Mouse (Mus musculus) forebrain, embryonic 10.5 days (tissue): ENCODE data around the gene Taldo1. TPM values are rescaled to one million over a fixed set of nuclear protein-coding genes. Genes with fewer than 3 reads are reported as not detected.

ENCODE experiments used
- DNase-seq: peaks from one replicate; pipeline ENCODE4 v3.0.0-alpha.2; 2017; ENCODE audit warnings: low spot score; ENCODE audit errors: extremely low spot score
- H3K27ac ChIP-seq: fragments of 300-500 bp; sonication (generic); 2 replicates; pipeline ENCODE4 v1.5.1; 2016; ENCODE audit warnings: mild to moderate bottlenecking
- H3K27me3 ChIP-seq: fragments of 300-500 bp; sonication (generic); 2 replicates; pipeline ENCODE4 v1.6.1; 2016; ENCODE audit warnings: mild to moderate bottlenecking; ENCODE audit not compliant: poor library complexity, severe bottlenecking
- H3K36me3 ChIP-seq: fragments of 300-500 bp; sonication (generic); replicated peaks from 2 replicates; pipeline ENCODE4 v1.6.1; 2016; ENCODE audit warnings: mild to moderate bottlenecking, moderate library complexity
- H3K4me1 ChIP-seq: fragments of 300-500 bp; sonication (generic); 2 replicates; pipeline ENCODE4 v1.6.1; 2016
- H3K4me3 ChIP-seq: fragments of 300-500 bp; sonication (generic); 2 replicates; pipeline ENCODE4 v1.5.1; 2016; ENCODE audit warnings: mild to moderate bottlenecking, moderate library complexity
- H3K9me3 ChIP-seq: fragments of 300-500 bp; sonication (generic); 2 replicates; pipeline ENCODE4 v1.6.1; 2016; ENCODE audit warnings: mild to moderate bottlenecking, moderate library complexity
- WGBS: fragments of 180-500 bp; shearing (Covaris S2); methylation state at CpG from one replicate; pipeline ENCODE4 v1.1.7; 2016; 5-methylcytosine and 5-hydroxymethylcytosine counted together
- polyA plus RNA-seq: library from polyadenylated mRNA; unstranded; fragments of >200 nt; fragmentation: Nextera tagmentation; extraction: Ambion mirVana; gene quantifications from 2 replicates; pipeline ENCODE4 v1.2.1, GENCODE M21; 2016

The Taldo1 gene
- polyA plus RNA-seq, 1 experiment from 2014 or later: 368 TPM

DNA sequence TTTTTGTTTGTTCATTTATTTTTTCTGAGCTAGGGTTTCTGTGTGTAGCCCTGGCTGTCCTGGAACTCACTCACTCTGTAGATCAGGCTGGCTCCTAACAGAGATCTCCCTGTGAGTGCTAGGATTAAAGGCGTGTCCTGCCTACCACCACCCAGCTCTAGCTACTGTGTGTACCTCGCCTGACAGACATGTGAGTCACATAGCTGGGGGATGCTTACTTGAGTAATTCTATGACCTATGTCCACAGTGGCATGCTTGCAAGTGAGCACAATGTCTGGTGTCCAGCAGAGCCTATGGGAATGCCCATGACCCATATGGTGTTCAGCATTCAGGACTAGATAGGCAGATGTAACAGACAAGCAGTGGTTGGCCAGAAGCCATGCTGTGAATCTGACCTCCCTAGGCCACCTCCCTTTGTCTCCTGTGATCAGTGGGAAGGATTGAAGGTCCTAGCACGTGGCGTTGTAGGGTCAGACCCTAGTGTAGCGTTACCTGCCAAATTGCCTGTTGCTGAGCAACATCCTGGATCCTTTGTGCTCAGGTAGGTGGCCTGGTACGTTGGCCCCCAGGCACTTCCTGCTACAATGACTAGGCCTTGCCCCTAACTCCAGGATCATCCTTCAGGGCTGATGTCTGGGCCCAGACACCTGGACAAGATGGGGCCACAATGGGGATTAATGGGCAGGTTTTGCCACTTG lies 24.3 kb downstream of the Taldo1 start:
- no peaks in the 10 kb centered on the region for H3K9me3 ChIP-seq
- no peaks in the 10 kb centered on the region for H3K27me3 ChIP-seq
- 81% methylated on average over 6 of the region's 6 CpGs for WGBS
- DNase-seq: no peak
- H3K4me1 ChIP-seq: peaks cover 21% of the 10 kb centered on the region
- H3K27ac ChIP-seq: no peak overlapping the region
- 0 out of 2 replicates have a peak, but pooled peaks cover 4% of the 10 kb centered on the region for H3K36me3 ChIP-seq
- no peak overlapping the region for H3K4me3 ChIP-seq

GRCm38 (mm10) chr7:141417731-141418681 lies 26.0 kb downstream of the Taldo1 start:
- Histone ChIP-seq H3K27ac (no peak overlapping the region), H3K4me1 (peaks cover 14% of the 10 kb centered on the region), H3K9me3 (no peaks in the 10 kb centered on the region), H3K36me3 (no peaks in the 10 kb centered on the region), H3K4me3 (no peak overlapping the region), H3K27me3 (no peaks in the 10 kb centered on the region)
- WGBS: 70% methylated on average over 8 of the region's 8 CpGs
- no peak for DNase-seq

- Histone ChIP-seq H3K27me3 (no peaks in the 10 kb centered on the region), H3K4me1 (peaks cover 8% of the 10 kb centered on the region), H3K9me3 (no peaks in the 10 kb centered on the region), H3K27ac (no peak overlapping the region), H3K4me3 (no peak overlapping the region), H3K36me3 (no peaks in the 10 kb centered on the region)
- 85% methylated on average over 7 of the region's 7 CpGs for WGBS
- DNase-seq: no peak
These were observed 27.0 kb downstream of the Taldo1 start for GRCm38 (mm10) chr7:141418970-141419369.

- Histone ChIP-seq H3K36me3 (no peaks in the 10 kb centered on the region), H3K27ac (no peak overlapping the region), H3K27me3 (no peaks in the 10 kb centered on the region), H3K9me3 (no peaks in the 10 kb centered on the region), H3K4me3 (no peak overlapping the region), H3K4me1 (no peaks in the 10 kb centered on the region)
- no peak for DNase-seq
- 86% methylated on average over 9 of the region's 9 CpGs for WGBS
These were observed 28.2 kb downstream of the Taldo1 start for GRCm38 (mm10) chr7:141420030-141420702.

- peaks cover 8% of the 10 kb centered on the region for H3K27me3 ChIP-seq
- DNase-seq: no peak
- 87% methylated on average over 4 of the region's 4 CpGs for WGBS
- H3K4me3 ChIP-seq: no peak overlapping the region
- H3K9me3 ChIP-seq: no peaks in the 10 kb centered on the region
- H3K36me3 ChIP-seq: no peaks in the 10 kb centered on the region
- H3K27ac ChIP-seq: no peak overlapping the region
- H3K4me1 ChIP-seq: peaks cover 7% of the 10 kb centered on the region
These were observed 31.8 kb downstream of the Taldo1 start for GRCm38 (mm10) chr7:141423811-141424210.

GRCm38 (mm10) chr7:141426948-141427730 lies 35.1 kb downstream of the Taldo1 start:
- Histone ChIP-seq H3K4me1 (peaks cover 30% of the 10 kb centered on the region), H3K9me3 (no peaks in the 10 kb centered on the region), H3K27me3 (peaks cover 8% of the 10 kb centered on the region), H3K4me3 (no peak overlapping the region), H3K27ac (no peak overlapping the region), H3K36me3 (peaks cover 19% of the 10 kb centered on the region)
- DNase-seq: no peak
- 89% methylated on average over 12 of the region's 12 CpGs for WGBS

DNA sequence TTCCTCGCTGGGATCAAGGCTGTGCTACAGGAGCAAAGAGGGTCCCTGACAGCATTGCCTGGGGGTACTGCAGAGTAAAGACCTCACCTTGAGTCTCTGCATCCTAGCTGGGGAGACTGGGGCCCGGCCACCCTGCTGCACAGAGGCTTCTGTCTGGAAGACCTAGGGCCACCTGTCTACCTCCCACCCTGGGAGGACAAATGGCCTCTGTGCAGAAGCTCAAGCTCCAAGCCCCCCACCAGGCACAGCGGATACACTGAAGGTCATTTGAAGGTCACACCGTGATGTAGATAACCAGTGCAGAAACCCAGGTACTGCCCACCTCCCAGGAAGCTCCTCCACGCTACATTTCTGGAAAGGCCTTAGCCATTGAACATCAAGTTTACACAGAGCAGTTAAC lies 36.7 kb downstream of the Taldo1 start:
- Histone ChIP-seq H3K27me3 (peaks cover 8% of the 10 kb centered on the region), H3K27ac (peak overlapping the region; percentile 68), H3K9me3 (no peaks in the 10 kb centered on the region), H3K4me1 (peaks cover 41% of the 10 kb centered on the region), H3K36me3 (peaks cover 35% of the 10 kb centered on the region), H3K4me3 (peak overlapping the region; percentile 55)
- DNase-seq: no peak
- WGBS: 52% methylated on average over 5 of the region's 5 CpGs

GRCm38 (mm10) chr7:141429310-141429709 lies 37.3 kb downstream of the Taldo1 start, which contains the start of gene Cend1:
Gene Cend1 (minus strand): TSS chr7:141429491.
- H3K4me3 ChIP-seq: peak within 1 kb of the TSS; percentile 55
- DNase-seq: peak; percentile 70
- H3K4me1 ChIP-seq: peaks cover 47% of the 10 kb centered on the region
- peaks cover 8% of the 10 kb centered on the region for H3K27me3 ChIP-seq
- H3K9me3 ChIP-seq: no peaks in the 10 kb centered on the region
- peak within 1 kb of the TSS; percentile 68 for H3K27ac ChIP-seq
- H3K36me3 ChIP-seq: peaks cover 39% of the 10 kb centered on the region
- 4% methylated on average over 19 of the region's 19 CpGs for WGBS

DNA sequence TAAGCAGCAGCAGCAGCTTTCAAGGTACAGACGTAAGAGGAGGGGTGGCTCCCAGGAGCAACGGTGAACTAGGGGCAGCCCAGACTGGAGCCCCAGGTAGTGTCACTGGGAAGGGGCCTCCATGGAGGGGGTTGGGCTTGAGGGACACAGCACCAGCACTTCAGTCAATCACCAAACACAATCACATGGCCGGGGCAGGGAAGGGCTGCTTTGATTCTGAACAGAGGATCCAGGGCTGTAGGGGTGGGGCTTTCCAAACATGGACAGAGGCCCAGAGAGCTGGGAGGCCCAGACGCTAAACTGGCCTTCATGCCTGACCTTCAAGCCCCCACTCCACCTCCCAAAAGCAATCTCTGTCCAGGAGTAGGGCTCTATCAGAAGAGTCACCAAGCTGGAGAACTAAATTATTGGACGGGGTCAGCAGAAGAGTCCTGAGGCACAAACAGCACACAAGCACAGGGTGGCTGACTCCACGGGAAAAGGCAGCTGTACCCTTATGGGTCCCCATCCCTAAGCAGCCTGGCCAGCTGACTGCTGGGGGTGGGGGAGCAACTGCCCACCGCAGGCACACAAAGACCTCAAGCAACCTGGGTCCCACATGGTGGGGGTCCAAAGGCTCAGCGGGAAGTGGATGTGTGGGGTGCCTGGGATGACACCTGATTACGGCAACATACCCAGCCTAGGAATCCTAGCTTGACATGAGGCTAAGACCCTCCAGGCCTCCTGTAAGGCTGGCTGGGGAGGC lies 38.0 kb downstream of the Taldo1 start:
- peaks cover 39% of the 10 kb centered on the region for H3K36me3 ChIP-seq
- peaks cover 8% of the 10 kb centered on the region for H3K27me3 ChIP-seq
- H3K4me1 ChIP-seq: peaks cover 54% of the 10 kb centered on the region
- no peak for DNase-seq
- no peak overlapping the region for H3K27ac ChIP-seq
- H3K9me3 ChIP-seq: no peaks in the 10 kb centered on the region
- 73% methylated on average over 9 of the region's 9 CpGs for WGBS
- H3K4me3 ChIP-seq: peak overlapping the region; percentile 55; the same call in 1 of the 2 replicates

GRCm38 (mm10) chr7:141430585-141431240 lies 38.7 kb downstream of the Taldo1 start:
- Histone ChIP-seq H3K9me3 (no peaks in the 10 kb centered on the region), H3K27me3 (peaks cover 8% of the 10 kb centered on the region), H3K36me3 (peaks cover 39% of the 10 kb centered on the region), H3K4me1 (peaks cover 61% of the 10 kb centered on the region), H3K27ac (no peak overlapping the region), H3K4me3 (no peak overlapping the region; the same call in 1 of the 2 replicates)
- DNase-seq: no peak
- WGBS: 97% methylated on average over 9 of the region's 9 CpGs
